Mouse (Mus musculus) liver, embryonic 14.5 days (tissue): ENCODE measurements around the gene Rora.

Experiments used
- CTCF ChIP-seq: IDR thresholded peaks from 2 replicates; pipeline ENCODE4 v1.5.1; 2016; ENCODE audit warnings: antibody characterized with exemption, low read depth, control low read depth
- EP300 ChIP-seq: IDR thresholded peaks from 2 replicates; pipeline ENCODE4 v1.6.1; 2016; ENCODE audit warnings: antibody characterized with exemption, low read depth

- TF ChIP-seq EP300 (no peak), CTCF (no peak)
These were observed 521.0 kb downstream of the Rora start for GRCm38 (mm10) chr9:69174527-69175116.
